Mouse (Mus musculus) E14TG2a.4 (cell line): ENCODE measurements around the gene Spg7.

Source experiments
- CTCF ChIP-seq: conservative IDR thresholded peaks from 2 replicates; pipeline ENCODE4 v1.5.1; 2014; ENCODE audit warnings: low read length
- NANOG ChIP-seq: IDR thresholded peaks from 2 replicates; pipeline ENCODE4 v1.6.1; 2014; ENCODE audit warnings: borderline replicate concordance, low read length, mixed read lengths
- POU5F1 ChIP-seq: IDR thresholded peaks from 2 replicates; pipeline ENCODE4 v1.6.1; 2014; ENCODE audit warnings: low read length, borderline replicate concordance

DNA sequence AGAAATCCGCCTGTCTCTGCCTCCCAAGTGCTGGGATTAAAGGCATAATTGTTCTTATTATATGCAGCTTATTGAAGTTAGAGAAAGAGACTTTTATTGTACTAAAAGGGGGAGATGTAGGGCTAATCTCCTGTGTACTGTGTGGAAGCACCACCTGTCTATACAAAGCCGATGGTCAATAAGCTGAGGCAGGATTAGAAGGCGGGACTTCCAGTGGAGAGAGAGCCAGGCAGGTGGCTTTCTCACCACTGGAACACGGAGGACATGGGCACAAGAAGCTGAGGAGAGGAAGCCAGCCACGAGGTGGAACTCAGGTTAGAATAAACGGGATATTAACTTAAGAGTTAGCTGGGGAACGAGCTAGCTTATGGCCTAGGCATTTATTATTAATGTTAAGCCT is at the start of gene Spg7:
- TF ChIP-seq POU5F1: no peak
- TF ChIP-seq CTCF: no peak
- TF ChIP-seq NANOG: no peak
